Mouse (Mus musculus) ES-E14 (cell line): Measurements from ENCODE around the gene Ptprn2. TPM values are rescaled to one million over a fixed set of nuclear protein-coding genes. Genes with fewer than 3 reads are reported as not detected.

Source experiments
- DNase-seq: peaks from one replicate; pipeline ENCODE4 v3.0.0-alpha.2; 2013; ENCODE audit warnings: low read depth, low spot score
- H3K27ac ChIP-seq: 2 replicates; pipeline ENCODE4 v1.5.1; 2012; ENCODE audit warnings: low read depth, mild to moderate bottlenecking, low read length, moderate library complexity, mixed read lengths; ENCODE audit not compliant: poor library complexity, insufficient read depth, severe bottlenecking
- H3K36me3 ChIP-seq: 2 replicates; pipeline ENCODE4 v1.6.1; 2012; ENCODE audit warnings: mild to moderate bottlenecking, low read length, moderate library complexity, mixed read lengths; ENCODE audit not compliant: control insufficient read depth, poor library complexity, insufficient read depth, severe bottlenecking
- H3K4me1 ChIP-seq, 2 experiments: fragments of 150-350 bp in 1 of 2; sonication (generic) in 1 of 2; 2 replicates each; pipeline ENCODE4 v1.6.1; 2012; ENCODE audit warnings: low read length in 2 of 2, mild to moderate bottlenecking in 1 of 2, mixed read lengths in 1 of 2; ENCODE audit not compliant: control insufficient read depth in 2 of 2, insufficient read depth in 2 of 2, poor library complexity in 1 of 2
- H3K4me3 ChIP-seq, 2 experiments: fragments of 150-350 bp in 1 of 2; sonication (generic) in 1 of 2; 2 replicates each; pipeline ENCODE4 v1.5.1; 2012; ENCODE audit warnings: low read length in 2 of 2, low read depth in 1 of 2, mild to moderate bottlenecking in 1 of 2, mixed read lengths in 1 of 2; ENCODE audit not compliant: insufficient read depth in 1 of 2, poor library complexity in 1 of 2, severe bottlenecking in 1 of 2
- H3K9ac ChIP-seq: 2 replicates; pipeline ENCODE4 v1.6.1; 2012; ENCODE audit warnings: low read depth, mild to moderate bottlenecking, low read length, mixed read lengths; ENCODE audit not compliant: poor library complexity, insufficient read depth, severe bottlenecking
- H3K9me3 ChIP-seq: fragments of 150-350 bp; sonication (generic); 2 replicates; pipeline ENCODE4 v1.6.1; 2012; ENCODE audit warnings: low read depth, mild to moderate bottlenecking, low read length; ENCODE audit not compliant: control insufficient read depth, insufficient read depth
- CHD2 ChIP-seq: IDR thresholded peaks from 2 replicates; pipeline ENCODE4 v1.6.1; 2014; ENCODE audit warnings: mild to moderate bottlenecking, low read depth, low read length, inconsistent platforms
- HCFC1 ChIP-seq: IDR thresholded peaks from 2 replicates; pipeline ENCODE4 v1.6.1; 2012; ENCODE audit warnings: low read length, inconsistent platforms, borderline replicate concordance; ENCODE audit not compliant: insufficient read depth
- MAFK ChIP-seq: IDR thresholded peaks from 2 replicates; pipeline ENCODE4 v1.6.1; 2014; ENCODE audit warnings: mild to moderate bottlenecking, low read depth, low read length, inconsistent platforms; ENCODE audit not compliant: insufficient read depth
- ZC3H11A ChIP-seq: IDR thresholded peaks from 2 replicates; pipeline ENCODE4 v1.6.1; 2012; ENCODE audit warnings: low read depth, mild to moderate bottlenecking, inconsistent platforms, low read length, borderline replicate concordance
- ZNF384 ChIP-seq: IDR thresholded peaks from 2 replicates; pipeline ENCODE4 v1.6.1; 2012; ENCODE audit warnings: low read depth, low read length, inconsistent platforms
- in situ Hi-C, 2 experiments: fragments of 600-800 bp; cut with MboI; formaldehyde crosslinking; loops; one replicate each; pipeline ENCODE4 v1.15.1; 2025; ENCODE audit warnings: low sequenced_read_pairs in 2 of 2, inconsistent platforms in 1 of 2; ENCODE audit not compliant: unreplicated experiment in 2 of 2
- total RNA-seq: library from RNA; depleted of rRNA; stranded (reverse); fragments of 300-350 nt; gene quantifications from 2 replicates; pipeline ENCODE4 v1.2.3, GENCODE M21; 2012

The Ptprn2 gene
- total RNA-seq, 1 experiment: 0.40 TPM

DNA sequence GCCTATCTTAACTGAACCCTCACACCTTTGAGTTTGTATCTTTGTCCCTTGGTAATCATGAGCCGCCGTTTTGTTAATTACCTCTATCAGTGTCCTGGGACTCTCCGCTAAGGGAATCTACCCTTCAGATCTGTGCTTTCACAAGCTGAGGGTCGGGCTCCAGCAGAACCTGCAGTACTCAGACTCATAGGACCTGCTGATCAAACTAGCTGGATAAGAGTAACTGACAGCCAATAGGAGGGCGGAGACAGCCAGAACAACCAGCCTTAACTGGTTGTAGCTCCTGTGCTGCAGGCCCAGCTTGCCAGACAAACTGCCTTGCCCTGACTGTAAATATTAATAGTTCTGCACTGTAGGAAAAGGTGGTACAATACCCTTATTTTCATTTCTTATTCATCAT, 715.1 kb downstream of the Ptprn2 start:
- TF ChIP-seq HCFC1: no peak
- no peak for TF ChIP-seq CHD2
- TF ChIP-seq MAFK: no peak
- TF ChIP-seq ZC3H11A: no peak
- TF ChIP-seq ZNF384: no peak
- no peaks in the 10 kb centered on the region for H3K9me3 ChIP-seq
- H3K4me1 ChIP-seq: peaks cover 0 to 2% of the 10 kb centered on the region in 2 experiments; a peak in 1 of 4 replicates
- no peak overlapping the region for H3K9ac ChIP-seq
- in situ Hi-C loops: no loop called here
- H3K36me3 ChIP-seq: no peaks in the 10 kb centered on the region
- no peak for DNase-seq
- H3K27ac ChIP-seq: no peak overlapping the region
- H3K4me3 ChIP-seq: no peak overlapping the region

DNA sequence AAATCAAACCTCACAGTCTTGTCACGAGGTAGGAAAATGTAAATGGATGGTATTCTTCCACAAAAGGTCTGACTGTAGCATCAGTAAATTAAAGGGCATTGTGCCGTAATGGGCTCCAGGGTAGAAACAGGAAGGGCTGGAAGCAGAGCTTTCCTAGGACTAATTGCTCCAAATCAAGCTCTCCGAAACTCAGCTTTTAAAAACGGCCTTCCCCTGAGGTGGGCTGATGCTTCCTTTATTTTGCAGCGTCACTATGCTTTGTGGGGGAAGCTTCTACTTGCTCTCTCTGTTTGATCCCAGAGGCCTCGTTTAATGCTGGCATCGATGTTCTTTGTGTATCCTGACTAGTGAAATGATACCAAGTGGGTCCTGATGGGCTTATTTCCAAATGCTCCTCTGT, 718.0 kb downstream of the Ptprn2 start:
- Histone ChIP-seq H3K4me1 (peaks cover 0 to 2% of the 10 kb centered on the region in 2 experiments; a peak in 1 of 4 replicates), H3K9ac (no peak overlapping the region), H3K4me3 (no peak overlapping the region), H3K27ac (no peak overlapping the region), H3K9me3 (no peaks in the 10 kb centered on the region), H3K36me3 (no peaks in the 10 kb centered on the region)
- DNase-seq: no peak
- in situ Hi-C loops: no loop called here
- TF ChIP-seq ZNF384 (no peak), CHD2 (no peak), HCFC1 (no peak), ZC3H11A (no peak), MAFK (no peak)

GRCm38 (mm10) chr12:117204905-117205304, 719.4 kb downstream of the Ptprn2 start:
- Histone ChIP-seq H3K9me3 (no peaks in the 10 kb centered on the region), H3K9ac (no peak overlapping the region), H3K4me1 (peaks cover 0 to 2% of the 10 kb centered on the region in 2 experiments; a peak in 1 of 4 replicates), H3K27ac (no peak overlapping the region), H3K36me3 (no peaks in the 10 kb centered on the region), H3K4me3 (no peak overlapping the region)
- in situ Hi-C loops: no loop called here
- DNase-seq: no peak
- no peak for TF ChIP-seq CHD2
- no peak for TF ChIP-seq MAFK
- no peak for TF ChIP-seq ZC3H11A
- no peak for TF ChIP-seq ZNF384
- TF ChIP-seq HCFC1: no peak

GRCm38 (mm10) chr12:117207421-117208120, 722.1 kb downstream of the Ptprn2 start:
- Histone ChIP-seq H3K4me1 (peaks cover 0 to 2% of the 10 kb centered on the region in 2 experiments; a peak in 1 of 4 replicates), H3K27ac (no peak overlapping the region), H3K36me3 (no peaks in the 10 kb centered on the region), H3K9me3 (no peaks in the 10 kb centered on the region), H3K4me3 (no peak overlapping the region), H3K9ac (no peak overlapping the region)
- in situ Hi-C loops: no loop called here
- TF ChIP-seq ZC3H11A (no peak), HCFC1 (no peak), CHD2 (no peak)
- DNase-seq: no peak

GRCm38 (mm10) chr12:117210467-117210866, 724.9 kb downstream of the Ptprn2 start:
- Histone ChIP-seq H3K9ac (no peak overlapping the region), H3K4me3 (no peak overlapping the region), H3K27ac (no peak overlapping the region), H3K9me3 (no peaks in the 10 kb centered on the region), H3K4me1 (no peaks in the 10 kb centered on the region), H3K36me3 (no peaks in the 10 kb centered on the region)
- TF ChIP-seq CHD2 (no peak), MAFK (no peak), HCFC1 (no peak), ZNF384 (no peak), ZC3H11A (no peak)
- no peak for DNase-seq
- in situ Hi-C loops: no loop called here
